Mouse (Mus musculus) frontal cortex, adult (tissue): ENCODE results near the gene Map3k15.

Source experiments
- ATAC-seq: cut with Nextera tagmentation; 2 replicates; pipeline ENCODE4 v1.9.2; 2017; ENCODE audit warnings: mild to moderate bottlenecking, moderate library complexity, mixed read lengths; ENCODE audit not compliant: low TSS enrichment

Map3k15 gene

DNA sequence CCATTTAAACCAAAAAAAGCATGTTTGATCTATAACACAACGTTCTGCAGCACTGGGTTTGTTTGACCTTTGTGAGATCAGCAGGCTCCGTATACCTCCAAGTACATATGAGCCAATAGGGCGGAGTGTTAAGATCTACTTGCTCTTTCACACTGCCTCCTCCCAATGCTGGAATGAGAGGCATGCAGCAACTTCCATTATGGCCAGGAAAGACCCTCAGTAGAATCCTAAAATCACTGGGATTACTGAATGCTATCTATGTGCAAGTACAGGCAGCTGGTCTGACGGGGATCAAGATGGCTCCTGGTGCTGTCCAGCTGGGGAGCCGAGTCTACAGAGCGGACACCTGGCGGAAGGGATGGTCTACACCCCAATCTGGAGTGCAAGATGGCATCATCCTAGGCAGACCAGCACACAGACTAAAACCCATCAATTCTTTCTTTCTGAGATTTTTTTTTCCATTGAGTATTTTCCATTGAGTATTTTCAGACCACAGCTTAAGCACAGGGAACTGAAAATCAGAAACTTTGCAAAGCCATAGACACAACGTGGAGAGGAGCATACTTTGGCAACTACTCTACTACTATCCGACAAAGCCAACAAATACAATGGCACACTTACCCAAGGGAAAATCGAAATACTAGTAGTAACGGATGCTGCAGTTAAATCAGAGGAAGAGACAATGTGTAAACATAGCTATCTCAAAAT is 146.1 kb downstream of the Map3k15 start:
- no peak for ATAC-seq

GRCm38 (mm10) chrX:160135719-160136118 is 147.5 kb downstream of the Map3k15 start:
- no peak for ATAC-seq

GRCm38 (mm10) chrX:160136153-160136552 is 147.9 kb downstream of the Map3k15 start:
- ATAC-seq = no peak

- no peak for ATAC-seq
These were observed 149.1 kb downstream of the Map3k15 start for GRCm38 (mm10) chrX:160137177-160137860.

- peak; percentile 98 for ATAC-seq
These were observed 149.9 kb downstream of the Map3k15 start, which contains the start of gene Pdha1 for GRCm38 (mm10) chrX:160137861-160138717. Pdha1 (minus strand) TSS chrX:160138413.

GRCm38 (mm10) chrX:160146806-160147205 is 158.6 kb downstream of the Map3k15 start:
- no peak for ATAC-seq

DNA sequence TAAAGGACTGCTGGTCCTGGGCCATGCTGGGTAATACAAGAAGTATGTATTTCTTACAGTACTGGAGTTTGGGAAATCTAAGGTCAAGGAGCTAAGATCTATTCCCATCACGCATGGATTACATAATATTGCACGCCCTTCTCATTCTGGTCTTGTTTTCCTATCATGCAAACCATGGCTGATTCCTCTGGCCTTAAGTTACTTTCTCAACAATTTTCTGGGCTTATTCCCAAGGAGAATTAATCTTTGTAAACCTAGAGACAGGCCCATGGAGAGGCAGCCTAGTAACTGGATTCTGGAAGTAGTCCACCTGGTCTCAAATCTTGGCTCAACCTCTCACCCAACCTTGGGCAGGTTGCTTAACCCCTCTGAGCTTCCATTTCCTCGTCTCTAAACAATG is 159.2 kb downstream of the Map3k15 start:
- ATAC-seq = no peak

- ATAC-seq = no peak
These were observed 160.6 kb downstream of the Map3k15 start for GRCm38 (mm10) chrX:160148859-160149258.

DNA sequence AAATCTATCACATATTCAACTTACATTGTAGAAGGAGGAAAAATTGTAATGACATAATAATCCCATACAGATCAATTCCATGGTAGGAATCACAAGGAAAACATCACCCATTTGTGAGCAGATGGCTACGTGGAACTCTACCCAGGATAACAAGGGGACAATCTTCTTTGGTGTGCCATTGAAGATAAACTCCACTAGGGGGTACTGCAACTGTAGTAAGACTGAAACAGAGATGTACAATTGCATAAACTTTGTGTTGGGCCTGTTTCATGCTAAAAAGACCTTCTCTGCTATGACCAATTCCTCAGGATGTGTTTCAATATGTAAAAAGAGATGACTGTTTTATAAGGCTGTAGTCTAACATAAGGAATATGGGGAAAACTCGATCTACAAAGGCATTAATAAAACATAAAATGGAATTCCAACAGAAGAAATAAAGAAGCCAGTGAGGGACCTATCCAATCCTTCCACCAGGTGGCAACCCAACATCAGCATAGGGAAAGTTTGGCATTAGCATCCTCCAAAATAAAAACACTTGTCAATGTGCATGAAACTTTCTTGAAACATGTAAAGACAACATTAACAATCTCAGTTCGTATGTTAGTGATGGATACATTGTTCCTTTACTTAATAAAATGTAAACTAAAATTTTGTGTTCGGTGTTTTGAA is 165.0 kb downstream of the Map3k15 start:
- no peak for ATAC-seq

GRCm38 (mm10) chrX:160164259-160164658 is 176.0 kb downstream of the Map3k15 start:
- ATAC-seq = no peak

DNA sequence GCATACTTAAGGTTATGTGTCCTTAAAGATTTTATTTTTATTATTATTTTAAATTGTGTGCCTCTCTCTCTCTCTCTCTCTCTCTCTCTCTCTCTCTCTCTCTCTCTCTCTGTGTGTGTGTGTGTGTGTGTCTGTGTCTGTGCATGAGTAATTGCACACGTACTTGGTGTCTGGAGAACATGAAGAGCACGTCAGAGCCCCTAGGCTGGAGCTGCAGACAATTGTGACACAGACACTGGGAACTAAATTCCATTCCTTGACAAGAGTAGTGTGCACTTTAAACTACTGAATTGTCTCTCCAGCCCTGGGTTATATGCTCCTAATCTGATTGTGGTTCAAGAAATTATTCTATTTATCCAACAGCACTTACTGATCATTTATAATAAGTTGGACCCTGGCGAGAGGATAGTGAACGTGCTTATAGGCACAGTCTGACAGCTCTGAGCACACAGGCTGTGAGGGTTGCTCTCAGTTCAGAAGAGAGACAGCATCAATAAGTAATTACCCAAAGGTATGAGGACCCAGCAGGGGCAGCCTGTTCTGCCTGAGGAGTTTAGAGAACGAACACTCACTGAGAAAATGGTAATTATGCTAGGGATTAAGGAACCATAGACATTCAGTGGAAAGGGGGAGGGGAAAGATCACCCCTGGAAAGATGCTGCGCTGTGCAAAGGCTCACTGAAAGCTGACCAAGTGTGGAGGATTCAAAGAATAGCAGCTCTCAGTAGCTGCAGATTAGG is 178.2 kb downstream of the Map3k15 start:
- ATAC-seq = no peak

DNA sequence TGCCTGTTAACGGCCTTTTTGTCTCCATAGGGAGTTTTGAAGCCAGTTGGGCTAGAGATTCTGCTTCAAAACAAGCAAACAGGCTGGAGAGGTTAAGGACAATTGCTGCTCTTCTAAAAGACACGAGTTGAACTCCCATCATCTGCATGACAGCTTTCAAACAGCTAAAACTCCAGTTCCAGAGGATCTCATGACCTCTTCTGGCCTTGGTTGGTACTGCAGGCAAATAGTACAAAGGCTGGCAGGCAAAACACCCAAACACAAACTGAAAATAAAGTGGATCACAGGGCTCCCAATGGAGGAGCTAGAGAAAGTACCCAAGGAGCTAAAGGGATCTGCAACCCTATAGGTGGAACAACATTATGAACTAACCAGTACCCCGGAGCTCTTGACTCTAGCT is 181.9 kb downstream of the Map3k15 start:
- no peak for ATAC-seq
